Mouse (Mus musculus): ENCODE data around the gene Gimap3.

- TF ChIP-seq POLR2A (IDR thresholded peaks at IDR 0.05; ENCODE audit: borderline replicate concordance, insufficient read depth, low read length) (no peak), CTCF (IDR thresholded peaks at IDR 0.05; ENCODE audit: borderline replicate concordance, insufficient read depth, low read depth, low read length) (no peak)
Measured at GRCm38 (mm10) chr6:48739780-48740055, 30.9 kb downstream of the Gimap3 start.

All from cerebellum, adult 2 months (tissue).